Mouse (Mus musculus) thymus, adult 2 months (tissue): Measurements from ENCODE around the gene Cant1. TPM values are rescaled to one million over a fixed set of nuclear protein-coding genes. Genes with fewer than 3 reads are reported as not detected.
A peak's percentile ranks its signal among the peaks of the same experiment; 100 is the strongest.

ENCODE experiments used
- DNase-seq: peaks from one replicate; pipeline ENCODE4 v3.0.0; 2021
- H3K27ac ChIP-seq: fragments of 200-500 bp; 2 replicates; pipeline ENCODE4 v1.5.1; 2012; ENCODE audit warnings: low read length, control low read depth; ENCODE audit not compliant: control insufficient read depth, insufficient read depth
- H3K27me3 ChIP-seq: fragments of 200-500 bp; 2 replicates; pipeline ENCODE4 v1.6.1; 2012; ENCODE audit warnings: mild to moderate bottlenecking, low read length, moderate library complexity, mixed read lengths; ENCODE audit not compliant: control insufficient read depth, insufficient read depth
- H3K36me3 ChIP-seq: fragments of 200-500 bp; 2 replicates; pipeline ENCODE4 v1.6.1; 2012; ENCODE audit warnings: mild to moderate bottlenecking, low read length, moderate library complexity; ENCODE audit not compliant: control insufficient read depth, insufficient read depth
- H3K4me1 ChIP-seq: fragments of 200-500 bp; replicated peaks from 2 replicates; pipeline ENCODE4 v1.6.1; 2012; ENCODE audit warnings: low read length; ENCODE audit not compliant: control insufficient read depth, insufficient read depth
- H3K4me3 ChIP-seq: fragments of 200-500 bp; 2 replicates; pipeline ENCODE4 v1.5.1; 2012; ENCODE audit warnings: mild to moderate bottlenecking, low read length, control low read depth, moderate library complexity; ENCODE audit not compliant: control insufficient read depth, insufficient read depth
- CTCF ChIP-seq: fragments of 200-500 bp; IDR thresholded peaks from 2 replicates; pipeline ENCODE4 v1.5.1; 2012; ENCODE audit warnings: mild to moderate bottlenecking, control low read depth, low read length, moderate library complexity, borderline replicate concordance; ENCODE audit not compliant: control insufficient read depth, poor library complexity, insufficient read depth; ENCODE audit errors: extremely low read depth
- POLR2A ChIP-seq: fragments of 200-500 bp; IDR thresholded peaks from 2 replicates; pipeline ENCODE4 v1.6.1; 2012; ENCODE audit warnings: mild to moderate bottlenecking, low read length, control low read depth, moderate library complexity; ENCODE audit not compliant: control insufficient read depth, poor library complexity, insufficient read depth; ENCODE audit errors: extremely low read depth
- WGBS: fragments of 180-500 bp; shearing (Covaris S2); methylation state at CpG from one replicate; pipeline ENCODE4 v1.1.7; 2018; 5-methylcytosine and 5-hydroxymethylcytosine counted together
- polyA plus RNA-seq: library from polyadenylated mRNA; depleted of rRNA; stranded (reverse); fragments of >200 nt; gene quantifications from 2 replicates; pipeline ENCODE4 v1.2.3, GENCODE M21; 2012

Cant1 gene
- polyA plus RNA-seq, 1 experiment: 100 TPM

- no peak overlapping the region for H3K27ac ChIP-seq
- peaks cover 22% of the 10 kb centered on the region for H3K36me3 ChIP-seq
- 93% methylated on average over 6 of the region's 6 CpGs for WGBS
- TF ChIP-seq POLR2A: no peak
- no peak for TF ChIP-seq CTCF
- peaks cover 32% of the 10 kb centered on the region for H3K4me1 ChIP-seq
- H3K4me3 ChIP-seq: no peak overlapping the region
- DNase-seq: no peak
- no peaks in the 10 kb centered on the region for H3K27me3 ChIP-seq
Measured at GRCm38 (mm10) chr11:118403951-118404899, 14.7 kb downstream of the Cant1 start.

GRCm38 (mm10) chr11:118403183-118403582 lies 15.7 kb downstream of the Cant1 start:
- H3K36me3 ChIP-seq: peaks cover 17% of the 10 kb centered on the region
- WGBS: 94% methylated on average over 2 of the region's 2 CpGs
- no peaks in the 10 kb centered on the region for H3K27me3 ChIP-seq
- no peak for DNase-seq
- no peak overlapping the region for H3K27ac ChIP-seq
- H3K4me3 ChIP-seq: no peak overlapping the region
- TF ChIP-seq CTCF (no peak), POLR2A (no peak)
- peaks cover 36% of the 10 kb centered on the region for H3K4me1 ChIP-seq

GRCm38 (mm10) chr11:118401760-118402280 lies 17.1 kb downstream of the Cant1 start, which contains the start of gene Lgals3bp:
Lgals3bp (minus strand) TSS chr11:118402092.
- H3K27ac ChIP-seq: peak within 1 kb of the TSS; percentile 81
- DNase-seq: peak; percentile 72
- 0 out of 2 replicates have a peak, but pooled peaks have one; percentile 32 for TF ChIP-seq CTCF
- peak; percentile 59 for TF ChIP-seq POLR2A
- peaks cover 44% of the 10 kb centered on the region for H3K4me1 ChIP-seq
- H3K27me3 ChIP-seq: no peaks in the 10 kb centered on the region
- H3K36me3 ChIP-seq: peaks cover 6% of the 10 kb centered on the region; the same call in 1 of the 2 replicates
- WGBS: 12% methylated on average over 7 of the region's 7 CpGs
- peak within 1 kb of the TSS; percentile 56 for H3K4me3 ChIP-seq

- no peak for DNase-seq
- H3K27me3 ChIP-seq: no peaks in the 10 kb centered on the region
- TF ChIP-seq POLR2A (no peak), CTCF (no peak)
- peaks cover 44% of the 10 kb centered on the region for H3K4me1 ChIP-seq
- WGBS: 15% methylated on average over 4 of the region's 4 CpGs
- H3K4me3 ChIP-seq: peak overlapping the region; percentile 56
- peak overlapping the region; percentile 60; the same call in 1 of the 2 replicates for H3K27ac ChIP-seq
- peaks cover 5% of the 10 kb centered on the region for H3K36me3 ChIP-seq
Measured at GRCm38 (mm10) chr11:118401195-118401594, 17.7 kb downstream of the Cant1 start.

GRCm38 (mm10) chr11:118400566-118400936 lies 18.3 kb downstream of the Cant1 start:
- DNase-seq: no peak
- Histone ChIP-seq H3K36me3 (peaks cover 10% of the 10 kb centered on the region), H3K4me3 (peak overlapping the region; percentile 29), H3K27me3 (no peaks in the 10 kb centered on the region), H3K27ac (peak overlapping the region; percentile 29; the same call in 1 of the 2 replicates), H3K4me1 (peaks cover 44% of the 10 kb centered on the region)
- TF ChIP-seq CTCF (no peak), POLR2A (no peak)
- 16% methylated on average over 6 of the region's 6 CpGs for WGBS

- Histone ChIP-seq H3K36me3 (peaks cover 10% of the 10 kb centered on the region), H3K27me3 (no peaks in the 10 kb centered on the region), H3K4me3 (peak overlapping the region; percentile 29), H3K27ac (peak overlapping the region; percentile 29; the same call in 1 of the 2 replicates), H3K4me1 (peaks cover 44% of the 10 kb centered on the region)
- DNase-seq: no peak
- TF ChIP-seq CTCF (no peak), POLR2A (no peak)
- 47% methylated on average over 5 of the region's 5 CpGs for WGBS
Measured at GRCm38 (mm10) chr11:118399891-118400565, 18.9 kb downstream of the Cant1 start.
